Mouse (Mus musculus): ENCODE results near the gene Pfkfb4.

Pfkfb4 gene

DNA sequence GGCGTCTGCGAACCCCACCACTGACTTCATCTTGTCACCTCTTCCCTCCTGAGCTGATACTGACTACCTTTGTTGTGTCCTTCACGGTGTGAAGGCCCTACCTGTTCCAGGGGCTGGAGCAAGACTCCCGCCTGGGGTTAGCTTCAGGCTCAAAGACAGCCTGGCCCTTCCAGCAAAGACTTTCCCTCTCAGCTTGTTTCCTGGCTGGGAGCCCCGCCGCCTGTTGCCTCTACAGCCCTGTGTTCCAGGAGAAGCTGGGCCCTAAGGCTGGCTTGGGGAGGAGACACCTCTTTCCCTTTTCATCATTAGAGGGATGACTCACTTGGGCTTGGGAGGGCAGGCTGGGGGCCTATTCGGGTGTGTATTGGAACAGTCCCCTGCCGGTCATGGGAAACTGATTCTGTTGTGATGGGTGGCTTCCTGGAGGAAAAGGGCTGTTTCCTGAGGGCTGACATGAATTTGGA, 47.4 kb downstream of the Pfkfb4 start:
- no peak for DNase-seq

DNA sequence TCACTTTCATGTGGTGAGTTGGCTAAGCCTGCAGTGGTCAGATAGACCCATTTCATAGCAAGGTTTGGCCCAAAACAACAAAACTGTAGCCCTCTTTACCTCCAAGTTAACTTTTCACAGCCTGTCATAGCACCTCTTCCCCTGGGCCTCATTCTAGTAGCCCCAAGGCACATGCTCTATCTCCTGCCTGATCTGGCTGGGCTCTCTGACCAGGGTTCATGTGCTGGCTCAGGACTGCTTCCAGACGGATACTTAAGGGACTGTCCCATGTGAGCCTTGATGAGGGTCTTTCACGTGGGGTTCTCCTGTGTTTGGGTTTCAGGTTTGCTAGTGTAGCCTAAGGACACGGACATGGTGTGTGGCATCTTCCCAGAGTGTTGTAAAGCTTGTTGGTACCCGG, 48.1 kb downstream of the Pfkfb4 start:
- no peak for DNase-seq

DNA sequence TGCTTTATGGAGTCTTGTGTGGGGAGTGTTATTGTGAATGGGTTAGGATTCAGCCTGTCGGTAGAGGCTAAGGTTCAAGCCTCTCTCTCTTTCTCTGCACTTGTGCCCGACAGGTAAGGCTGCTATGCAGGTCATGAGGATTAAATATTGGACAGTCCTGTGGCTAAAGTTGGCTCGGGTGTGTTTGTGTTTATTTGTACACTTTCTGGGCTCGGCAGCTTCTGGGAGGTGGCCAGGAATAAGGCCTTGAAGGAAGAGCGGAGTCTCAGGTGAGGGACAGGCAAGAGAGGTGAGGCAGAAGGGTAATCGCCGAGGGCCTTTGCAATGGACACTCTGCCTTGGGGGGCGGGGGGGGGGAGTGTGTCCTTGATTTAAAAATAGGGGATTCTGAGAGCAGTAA, 48.6 kb downstream of the Pfkfb4 start:
- no peak for DNase-seq

DNA sequence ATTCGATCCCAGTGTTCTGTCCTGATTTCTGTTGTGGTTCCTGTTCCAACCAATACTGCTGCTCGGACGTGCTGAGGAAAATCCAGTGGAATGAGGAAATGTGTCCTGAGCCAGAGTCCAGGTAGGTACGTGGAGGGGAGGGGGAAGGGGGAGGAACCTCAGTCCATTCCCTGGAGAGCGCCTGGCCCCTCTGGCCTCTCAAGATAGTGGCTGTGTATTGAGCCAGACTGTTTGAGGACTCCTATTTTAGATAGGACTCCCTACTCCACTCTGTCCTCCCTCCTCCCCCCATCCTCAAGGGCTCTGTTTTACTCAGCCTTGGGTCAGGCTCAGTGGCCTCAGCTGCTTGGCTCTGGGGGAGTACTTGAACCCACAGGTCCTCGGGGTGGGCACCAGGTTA, 49.3 kb downstream of the Pfkfb4 start:
- no peak for DNase-seq

DNA sequence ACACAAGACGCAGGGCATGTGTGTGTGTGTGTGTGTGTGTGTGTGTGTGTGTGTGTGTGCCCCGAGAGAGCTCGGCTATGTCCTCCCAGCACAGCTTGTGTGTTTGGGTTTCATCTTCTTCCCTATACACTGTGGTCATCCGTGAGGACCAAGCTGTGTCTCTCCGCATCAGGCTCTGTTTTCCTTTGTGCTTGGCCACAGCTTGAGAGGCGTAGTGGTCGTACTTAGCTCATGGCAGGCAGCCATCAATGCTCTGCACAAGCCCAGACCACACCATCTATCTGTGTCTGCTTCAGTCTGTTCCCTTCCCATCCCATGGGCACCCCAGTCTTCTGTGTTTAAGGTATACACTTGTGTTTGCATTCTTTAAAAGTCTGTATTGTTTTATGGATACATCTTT, 49.8 kb downstream of the Pfkfb4 start:
- DNase-seq, result no peak

DNA sequence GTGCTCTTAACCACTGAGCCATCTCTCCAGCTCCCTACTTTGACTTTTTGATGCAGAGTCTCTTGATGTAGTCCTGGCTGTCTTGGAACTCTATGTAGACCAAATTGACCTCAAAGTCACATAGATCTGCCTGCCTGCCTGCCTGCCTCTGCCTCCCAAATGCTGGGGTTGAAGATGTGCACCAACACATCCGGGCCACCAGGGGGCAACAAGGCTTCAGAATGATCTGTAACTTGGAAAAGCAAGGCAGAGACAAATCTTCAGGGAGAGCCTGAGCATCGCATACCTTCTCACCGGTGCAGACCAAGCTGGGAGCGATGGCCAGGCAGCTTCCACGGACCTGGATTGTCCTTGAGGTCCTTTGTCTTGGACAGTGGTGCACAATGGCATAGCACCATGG, 54.7 kb downstream of the Pfkfb4 start:
- no peak for DNase-seq

DNA sequence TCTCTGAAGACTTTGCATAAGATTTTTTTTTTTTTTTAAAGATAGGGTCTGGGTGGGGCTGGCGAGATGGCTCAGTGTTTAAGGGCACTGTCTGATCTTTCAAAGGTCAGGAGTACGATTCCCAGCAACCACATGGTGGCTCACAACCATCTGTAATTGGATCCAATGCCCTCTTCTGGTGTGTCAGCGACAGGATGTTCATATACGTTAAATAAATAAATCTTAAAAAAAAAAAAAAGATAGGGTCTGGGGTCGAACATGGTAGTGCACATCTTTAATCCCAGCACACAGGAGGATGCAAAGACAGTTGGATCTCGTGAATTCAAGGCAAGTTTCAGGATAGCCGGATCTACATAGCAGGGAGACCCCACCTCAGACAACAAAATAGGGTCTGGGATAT, 57.7 kb downstream of the Pfkfb4 start:
- DNase-seq, result no peak

DNA sequence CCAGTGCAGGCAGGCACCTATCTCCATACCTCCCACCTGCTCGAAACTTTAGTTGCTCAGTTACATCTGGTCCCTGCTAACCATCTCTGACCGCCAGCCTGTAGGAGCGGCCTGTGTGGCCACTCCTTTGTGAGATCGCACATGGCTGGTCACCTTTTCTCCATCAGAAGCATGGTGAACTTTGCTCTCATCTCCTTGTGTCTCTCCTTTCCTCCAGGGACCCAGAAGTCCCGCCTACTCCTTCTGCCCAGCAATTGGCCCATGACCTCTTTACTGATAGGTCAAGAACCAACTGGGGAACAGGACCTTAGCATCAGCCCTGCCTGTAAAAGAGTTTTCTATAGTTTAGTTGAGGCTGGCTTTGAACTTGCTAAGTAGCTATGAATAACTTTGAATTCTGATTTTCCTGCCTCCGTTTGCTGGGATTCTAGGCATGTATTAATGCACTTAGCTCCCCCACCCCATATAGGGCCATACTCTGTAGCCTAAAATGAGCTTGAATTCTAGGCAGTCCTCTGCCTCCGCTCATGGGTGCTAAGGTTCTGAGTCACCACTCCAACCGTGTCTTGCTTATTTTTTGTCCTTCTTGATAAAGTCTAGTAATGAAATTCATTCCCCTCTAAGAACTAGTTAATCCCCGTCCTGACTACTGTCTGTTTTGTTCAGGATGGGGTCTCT, 58.6 kb downstream of the Pfkfb4 start:
- no peak for DNase-seq

DNA sequence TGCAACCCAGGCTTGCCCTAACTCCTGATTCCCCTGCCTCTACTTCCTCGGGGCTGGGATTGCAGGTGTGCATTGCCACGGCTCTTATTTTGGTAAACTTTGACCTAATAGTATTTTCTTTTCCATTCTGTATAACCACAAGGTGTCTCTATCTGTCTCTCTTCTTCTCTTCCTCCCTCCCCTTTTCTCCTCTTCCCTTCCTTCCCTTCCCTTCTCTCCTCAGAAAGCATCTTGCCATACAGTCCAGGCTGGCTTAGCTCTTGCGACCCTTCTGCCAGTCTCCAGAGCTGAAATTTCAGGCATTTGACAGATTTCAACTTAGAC, 59.1 kb downstream of the Pfkfb4 start:
- no peak for DNase-seq

DNA sequence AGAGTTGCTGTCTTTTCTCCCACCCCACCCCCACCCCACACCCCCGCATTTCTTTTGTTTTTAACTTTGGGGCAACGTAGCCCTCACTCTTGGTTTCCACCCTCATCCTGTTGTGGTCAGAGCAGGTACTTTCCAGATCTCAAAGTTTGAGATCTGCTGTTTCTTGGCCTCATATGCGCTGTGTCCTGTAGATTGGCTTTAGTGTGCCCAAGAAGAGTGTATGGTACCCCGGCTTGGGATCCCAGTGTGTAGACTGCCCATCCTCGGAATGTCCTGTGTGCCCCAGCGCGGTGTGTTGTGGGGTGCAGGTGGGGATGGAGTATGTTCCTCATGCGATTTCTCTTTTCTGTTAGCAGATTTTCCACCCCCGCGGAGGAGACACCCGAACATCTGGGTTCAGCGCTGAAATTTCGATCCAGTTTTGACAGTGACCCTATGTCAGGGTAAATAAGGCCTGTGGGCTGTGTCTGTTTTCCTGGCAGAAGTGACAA, 59.5 kb downstream of the Pfkfb4 start:
- DNase-seq, result no peak

DNA sequence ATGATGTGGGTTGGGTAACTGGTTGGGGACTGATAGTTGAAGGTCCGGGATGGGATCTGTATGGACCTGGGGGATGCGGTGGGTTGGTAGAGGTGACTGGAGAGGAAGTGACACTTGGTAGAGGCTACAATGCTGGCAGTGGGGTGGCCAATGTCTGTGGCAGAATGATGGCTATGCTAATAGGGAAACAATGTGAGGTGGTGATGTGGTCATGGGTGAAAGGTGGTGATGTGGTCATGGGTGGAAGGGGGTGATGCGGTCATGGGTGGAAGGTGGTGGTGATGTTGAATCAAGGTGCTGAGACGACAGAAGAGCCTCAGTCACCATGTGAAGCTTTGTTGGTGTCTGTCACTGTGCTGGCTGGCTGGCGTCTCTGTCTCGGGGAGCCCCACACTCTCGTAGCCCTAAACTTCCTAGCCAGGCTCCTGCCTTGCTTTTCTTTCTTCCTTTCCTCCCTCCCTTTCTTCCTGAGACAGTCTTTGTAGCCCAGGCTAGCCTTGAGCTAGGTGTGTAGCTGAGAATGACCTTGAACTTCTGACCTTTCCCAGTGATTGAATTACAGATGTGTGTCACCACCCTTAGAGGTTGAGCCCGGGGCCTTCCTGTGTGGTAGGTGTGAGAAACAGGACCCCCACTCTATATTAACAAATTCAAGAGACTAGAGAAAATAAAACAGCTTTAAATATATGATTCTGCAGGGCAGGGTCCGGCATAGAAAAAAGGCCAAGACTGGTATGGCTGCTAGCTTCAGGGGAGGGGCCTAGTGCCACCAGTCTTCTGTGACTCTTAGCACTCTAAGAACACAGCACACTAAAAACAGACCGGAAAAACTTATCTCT, 60.3 kb downstream of the Pfkfb4 start:
- DNase-seq, result no peak

DNA sequence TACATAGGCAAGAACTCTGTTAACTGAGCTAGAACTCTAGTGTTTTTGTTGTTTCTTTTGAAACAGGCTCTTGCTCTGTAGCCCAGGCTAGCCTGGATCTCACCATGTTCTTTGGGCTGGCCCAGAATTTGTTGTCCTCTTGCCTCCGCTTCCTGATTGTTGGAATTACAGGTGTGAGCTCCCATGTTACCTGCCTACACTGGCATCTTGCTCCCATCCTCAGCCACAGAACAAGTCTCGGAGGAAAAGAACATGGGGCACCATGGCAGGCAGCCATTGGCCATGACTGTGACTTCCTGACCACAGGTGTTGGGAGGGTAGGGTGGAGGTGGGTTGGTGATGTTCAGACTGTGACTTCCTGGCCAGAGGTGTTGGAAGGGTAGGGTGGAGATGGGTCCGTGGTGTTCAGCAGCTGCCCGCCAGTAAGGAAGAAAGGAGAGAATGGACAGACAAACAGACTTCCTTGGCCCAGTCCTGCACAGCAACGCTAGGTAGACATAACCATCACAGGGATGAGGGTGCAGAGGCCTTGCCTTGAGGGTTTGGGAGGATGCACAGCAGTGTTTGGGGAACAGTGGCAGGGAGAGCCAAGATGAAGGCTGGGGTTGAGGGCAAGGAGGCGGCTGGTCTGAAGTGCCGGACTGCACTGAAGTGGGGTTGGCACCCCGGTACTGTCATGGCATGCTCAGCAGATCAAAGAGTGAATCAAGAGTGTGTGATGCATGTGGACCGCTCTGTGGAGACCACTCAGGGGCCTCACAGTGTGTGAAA, 61.1 kb downstream of the Pfkfb4 start:
- no peak for DNase-seq

DNA sequence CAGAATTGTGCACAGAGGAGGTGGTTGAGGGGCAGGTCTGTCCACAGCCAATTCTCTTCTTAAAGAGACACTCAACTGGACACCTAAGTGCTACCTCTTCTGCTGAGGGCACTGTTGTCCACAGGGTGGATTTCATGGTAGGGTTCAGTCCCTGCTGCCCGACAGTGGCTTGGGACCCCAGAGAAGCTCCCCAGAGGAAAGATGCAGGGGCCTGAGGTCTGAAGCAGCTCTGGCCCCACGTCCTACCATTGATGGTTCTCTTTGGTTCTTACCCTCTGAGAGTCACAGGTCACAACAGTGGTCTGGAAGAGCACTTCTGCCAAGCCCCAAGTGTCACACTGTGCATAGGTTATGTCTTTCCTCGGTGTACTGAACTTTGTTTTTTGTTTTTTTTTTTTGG, 61.8 kb downstream of the Pfkfb4 start:
- no peak for DNase-seq

DNA sequence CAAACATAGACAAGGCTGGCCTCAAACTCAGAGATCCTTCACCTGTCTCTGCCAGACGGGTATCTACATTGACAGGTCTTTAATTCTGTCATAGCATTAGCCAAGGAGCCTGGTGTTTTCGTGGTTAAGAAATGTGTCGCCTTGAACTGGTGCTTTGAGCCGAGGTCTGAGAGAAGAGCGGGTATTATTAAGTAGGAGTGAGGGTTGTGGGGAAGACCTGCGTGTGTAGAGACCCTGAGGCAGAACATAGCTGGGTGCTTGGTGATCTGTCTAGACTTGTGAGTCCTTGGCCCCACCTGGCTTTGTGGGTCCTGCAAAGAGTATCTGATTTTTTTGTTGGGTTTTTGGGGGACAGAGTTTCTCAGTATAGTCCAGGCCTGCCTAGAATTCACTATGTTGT, 62.3 kb downstream of the Pfkfb4 start:
- no peak for DNase-seq

DNA sequence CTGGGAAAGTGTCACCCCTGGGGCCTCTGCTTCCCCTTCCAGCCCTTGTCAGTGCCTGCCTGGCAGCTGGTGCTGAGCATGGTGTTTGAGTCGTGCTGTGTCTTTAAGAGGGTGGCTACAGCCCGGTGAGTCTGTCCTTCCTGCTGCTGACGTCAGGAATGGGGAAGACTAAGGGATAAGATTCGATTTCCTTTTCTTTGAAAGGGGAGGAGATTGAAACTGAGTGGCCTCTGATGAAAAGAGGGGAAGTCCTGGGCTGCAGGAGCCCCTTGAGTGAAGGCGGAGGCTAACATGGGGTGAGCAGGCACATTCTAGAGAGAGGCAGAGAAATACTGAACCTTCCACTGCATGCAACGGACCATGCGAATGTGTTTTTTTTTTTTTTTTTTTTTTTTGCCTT, 63.1 kb downstream of the Pfkfb4 start:
- DNase-seq, result peak; percentile 84

DNA sequence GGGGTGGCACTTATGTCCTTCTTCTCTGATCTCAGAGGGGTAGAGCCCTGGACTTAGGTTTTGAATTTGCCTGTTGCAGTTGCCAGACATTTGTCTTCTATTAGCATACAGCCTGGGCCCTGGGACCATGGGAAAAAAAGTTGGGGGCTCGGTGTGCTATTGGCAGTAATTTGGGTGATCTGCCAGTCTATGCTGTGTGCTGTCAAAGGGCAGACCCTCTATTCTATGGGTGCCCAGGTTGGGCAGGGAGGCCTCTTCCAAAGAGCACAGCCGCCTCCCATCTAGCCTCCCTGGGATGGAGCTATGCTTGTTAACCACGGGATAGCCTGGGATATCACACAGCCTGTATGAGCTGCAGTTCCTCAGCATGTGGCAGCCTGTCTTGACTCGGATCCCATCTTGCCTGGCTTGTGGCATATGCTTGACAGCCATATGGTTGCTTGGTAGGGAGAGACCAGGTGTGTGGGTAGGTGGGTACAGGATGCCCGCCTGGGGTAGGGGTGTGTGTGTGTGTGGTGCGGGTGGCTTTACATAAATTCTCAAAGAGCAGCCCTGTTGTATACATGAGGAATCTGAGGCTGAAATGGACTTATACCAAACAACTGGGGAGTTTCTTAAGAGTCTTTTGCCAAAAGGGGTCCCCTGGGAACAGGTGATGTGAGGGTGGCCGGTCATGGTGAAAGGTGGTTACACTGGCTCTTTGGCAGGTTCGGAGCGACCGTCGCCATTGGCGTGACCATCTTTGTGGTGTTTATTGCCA, 63.9 kb downstream of the Pfkfb4 start:
- no peak for DNase-seq

DNA sequence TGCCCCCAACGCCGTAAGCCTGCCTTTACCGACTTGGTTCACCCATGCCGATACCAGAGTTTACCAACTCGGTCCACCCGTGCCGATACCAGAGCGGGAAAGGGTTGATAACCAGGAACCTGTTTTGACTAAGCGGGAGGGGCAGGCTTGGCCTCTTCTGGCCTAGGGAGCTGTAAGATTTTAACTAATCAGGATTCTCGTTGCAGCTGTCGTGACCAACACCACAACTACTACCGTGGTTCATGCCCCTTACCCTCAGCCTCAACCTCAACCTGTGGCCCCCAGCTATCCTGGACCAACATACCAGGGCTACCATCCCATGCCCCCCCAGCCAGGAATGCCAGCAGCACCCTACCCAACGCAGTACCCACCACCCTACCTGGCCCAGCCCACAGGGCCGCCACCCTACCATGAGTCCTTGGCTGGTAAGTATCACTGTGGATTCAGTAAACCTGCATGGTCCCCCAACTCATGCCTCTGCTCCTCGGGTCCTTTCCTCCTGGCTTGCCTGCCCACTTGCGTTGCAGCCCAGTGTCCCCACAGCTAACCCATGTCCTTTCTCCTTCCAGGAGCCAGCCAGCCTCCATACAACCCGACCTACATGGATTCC, 64.6 kb downstream of the Pfkfb4 start:
- DNase-seq, result no peak

DNA sequence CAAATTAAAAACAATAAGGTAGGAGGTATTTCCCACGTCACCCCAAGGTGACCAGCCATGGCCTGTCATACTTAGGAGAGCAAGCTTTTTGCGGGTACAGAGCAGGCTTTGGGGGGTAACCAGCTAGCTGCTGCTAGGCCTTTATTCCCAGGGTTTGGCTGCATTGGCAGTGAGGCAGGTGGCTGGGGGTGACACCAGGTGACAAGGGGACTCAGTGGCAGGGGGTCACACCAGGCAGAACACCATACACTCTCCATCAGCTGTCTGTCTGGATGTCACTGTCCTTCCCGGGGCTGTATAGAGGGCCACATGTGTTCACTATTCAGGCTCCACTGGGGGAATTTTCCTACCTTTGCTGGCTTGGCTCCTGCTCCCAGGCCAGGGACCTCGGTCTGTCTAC, 65.3 kb downstream of the Pfkfb4 start:
- DNase-seq, result no peak

DNA sequence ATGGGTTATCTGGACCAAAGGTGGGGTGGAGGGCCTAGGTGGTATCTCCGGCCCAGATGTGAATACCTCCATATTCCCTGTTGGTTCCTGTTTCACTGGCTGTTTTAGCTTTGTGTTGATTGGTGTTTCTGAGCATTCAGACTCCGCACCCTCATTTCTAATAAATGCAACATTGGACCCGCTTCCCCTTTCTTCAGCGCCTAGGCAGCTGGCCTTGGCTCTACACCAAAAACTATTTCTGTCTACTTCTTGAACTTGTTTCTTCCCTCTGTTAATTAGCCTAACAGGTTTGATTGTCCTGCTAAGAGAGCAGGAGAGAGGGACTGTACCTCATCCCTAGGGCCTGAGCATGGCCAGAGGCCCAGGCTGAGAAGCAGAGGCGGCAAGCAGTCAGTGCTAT, 66.0 kb downstream of the Pfkfb4 start:
- DNase-seq, result no peak

DNA sequence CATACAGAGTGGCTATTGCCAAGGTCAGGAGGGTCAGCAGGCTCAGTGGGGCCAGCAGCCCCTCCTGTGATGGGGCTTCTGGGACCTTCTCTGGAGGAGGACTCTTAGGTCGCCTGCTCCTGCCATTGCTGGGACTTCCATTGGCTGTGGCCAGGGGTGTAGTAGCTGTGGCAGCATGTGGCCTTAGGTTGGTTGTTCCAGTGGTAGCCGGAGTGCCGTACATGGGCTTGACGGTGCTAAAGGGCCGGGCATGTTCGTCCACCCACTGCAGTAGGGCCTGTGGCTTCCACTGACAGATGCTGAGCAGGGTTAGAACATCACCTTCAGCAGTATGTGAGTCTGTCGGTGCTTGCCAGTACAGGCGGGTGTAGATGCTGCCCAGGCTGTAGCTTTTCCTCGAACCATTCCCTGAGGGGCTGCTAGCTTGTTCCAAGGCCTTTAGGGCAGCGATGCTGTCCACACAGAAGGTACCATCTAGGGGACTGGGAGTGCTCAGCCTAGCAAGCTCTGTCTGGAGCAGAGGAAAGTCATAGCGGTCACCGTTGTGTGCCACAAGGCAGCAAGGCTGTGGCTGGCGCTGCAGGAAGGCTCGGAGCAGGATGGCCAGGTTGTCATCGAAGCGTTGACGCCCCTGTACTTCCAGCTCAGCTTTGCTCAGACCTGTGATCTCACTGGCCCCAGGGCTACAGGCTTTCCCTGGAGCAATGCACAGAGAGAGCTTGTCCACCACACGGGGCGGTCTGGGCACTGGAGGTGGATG, 66.6 kb downstream of the Pfkfb4 start:
- no peak for DNase-seq

DNA sequence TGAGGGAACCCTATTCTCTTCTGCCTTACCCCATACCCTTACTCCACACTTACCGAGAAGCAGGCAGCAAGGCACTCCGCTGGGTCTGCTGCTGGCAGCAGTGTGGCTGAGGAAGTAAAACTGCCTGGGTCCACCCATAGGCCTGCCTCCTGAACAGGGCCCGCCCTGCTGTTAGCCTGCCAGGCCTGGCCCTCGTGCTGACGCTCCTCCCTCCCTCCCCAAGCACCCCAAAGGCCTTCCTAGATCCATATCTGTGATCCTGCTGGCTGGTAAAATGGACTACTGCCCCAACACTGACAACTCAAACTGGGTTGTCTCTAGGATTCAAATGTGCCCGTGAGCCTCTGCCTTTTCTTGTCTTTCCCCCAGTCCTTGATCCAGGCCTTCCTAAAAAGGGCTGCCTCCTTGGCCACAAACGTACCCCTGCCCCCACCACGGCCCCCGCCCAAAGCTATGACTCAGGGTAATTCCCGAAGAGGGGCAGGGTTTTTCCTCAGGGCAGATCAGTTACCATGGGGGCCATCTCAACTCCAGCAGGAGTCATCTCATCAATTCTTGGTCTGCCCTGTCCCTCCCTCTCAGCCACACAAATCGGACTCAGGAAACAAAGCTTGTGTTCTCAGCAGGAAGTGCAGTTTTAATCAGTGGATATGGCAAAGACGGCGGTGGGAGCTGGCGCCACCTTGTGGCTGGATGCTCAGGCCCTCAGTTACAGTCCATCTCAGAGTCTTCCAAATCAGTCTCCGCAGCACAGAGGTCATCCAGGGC, 67.7 kb downstream of the Pfkfb4 start, which contains the start of gene Trex1:
TSS of gene Trex1 (minus strand) at position 599 of the 768 bp plus-strand sequence.
- peak; percentile 89 for DNase-seq
